Mouse (Mus musculus) bone marrow macrophage, adult 2 months (primary cell): Measurements from ENCODE around the gene Supt5. TPM values are rescaled to one million over a fixed set of nuclear protein-coding genes. Genes with fewer than 3 reads are reported as not detected.

Experiments
- H3K27ac ChIP-seq: 2 replicates; pipeline ENCODE4 v1.5.1; 2012; ENCODE audit warnings: low read depth, low read length; ENCODE audit not compliant: insufficient read depth
- H3K4me1 ChIP-seq: 2 replicates; pipeline ENCODE4 v1.6.1; 2012; ENCODE audit warnings: low read length; ENCODE audit not compliant: control insufficient read depth, insufficient read depth
- H3K4me3 ChIP-seq: 2 replicates; pipeline ENCODE4 v1.5.1; 2012; ENCODE audit warnings: mild to moderate bottlenecking, low read length, moderate library complexity; ENCODE audit not compliant: insufficient read depth
- CTCF ChIP-seq: IDR thresholded peaks from 2 replicates; pipeline ENCODE4 v1.5.1; 2012; ENCODE audit warnings: low read depth, mild to moderate bottlenecking, low read length, moderate library complexity
- POLR2A ChIP-seq: IDR thresholded peaks from 2 replicates; pipeline ENCODE4 v1.6.1; 2012; ENCODE audit warnings: mild to moderate bottlenecking, low read depth, low read length, borderline replicate concordance
- polyA plus RNA-seq: library from polyadenylated mRNA; stranded (reverse); fragments of >200 nt; gene quantifications from 2 replicates; pipeline ENCODE4 v1.2.4, GENCODE M21; 2012; ENCODE audit not compliant: missing spikeins, insufficient read depth, insufficient read length

Supt5 gene
- polyA plus RNA-seq, 1 experiment: 77.4 TPM

GRCm38 (mm10) chr7:28311151-28311925 lies 27.2 kb downstream of the Supt5 start:
- peak overlapping the region; percentile 92 for H3K4me3 ChIP-seq
- 0 out of 2 replicates have a peak overlapping the region, but pooled peaks have one; percentile 9 for H3K27ac ChIP-seq
- TF ChIP-seq CTCF (no peak), POLR2A (no peak)
- H3K4me1 ChIP-seq: peaks cover 3% of the 10 kb centered on the region; the same call in 1 of the 2 replicates

DNA sequence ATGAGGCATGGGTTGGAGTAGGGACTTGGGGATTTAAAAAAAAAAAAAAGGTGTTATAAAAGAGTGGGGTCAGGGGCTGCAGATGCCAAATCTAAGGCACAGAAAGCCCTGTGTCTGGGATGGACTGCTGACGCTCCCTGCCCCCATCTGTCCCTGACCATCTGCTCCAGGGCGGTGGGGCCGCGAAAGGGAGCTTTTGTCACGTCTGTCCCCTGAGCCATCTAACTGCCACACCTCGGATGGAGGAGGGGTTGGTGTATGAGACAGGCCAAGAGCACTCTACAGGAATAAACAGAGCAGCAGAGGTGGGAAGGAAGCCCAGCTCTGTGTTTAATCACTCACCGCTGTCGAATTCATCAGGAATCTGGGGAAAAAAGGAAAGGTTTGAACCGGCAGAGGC lies 28.8 kb downstream of the Supt5 start:
- no peak overlapping the region for H3K27ac ChIP-seq
- H3K4me1 ChIP-seq: peaks cover 3% of the 10 kb centered on the region; the same call in 1 of the 2 replicates
- no peak for TF ChIP-seq CTCF
- no peak overlapping the region for H3K4me3 ChIP-seq

DNA sequence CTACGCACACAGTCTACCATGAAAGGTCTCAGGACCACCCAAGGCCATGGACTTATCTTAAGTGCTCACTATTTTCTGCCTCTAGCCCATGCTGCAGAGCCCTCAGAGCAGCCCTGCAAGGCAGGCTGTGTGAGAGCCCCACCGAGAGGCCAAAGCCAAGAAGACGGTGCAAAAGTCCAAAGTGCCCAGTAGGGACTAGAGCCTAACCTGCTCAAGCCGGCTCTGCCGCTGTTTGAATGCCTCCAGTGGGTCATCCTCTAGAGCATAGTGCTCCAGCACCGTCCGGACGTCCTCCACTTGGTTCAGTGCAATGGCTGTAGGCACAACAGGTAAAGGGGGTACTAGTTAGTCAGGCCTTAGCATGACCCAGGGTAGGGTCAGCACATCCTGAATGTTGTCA lies 32.3 kb downstream of the Supt5 start:
- H3K4me1 ChIP-seq: peaks cover 3% of the 10 kb centered on the region; the same call in 1 of the 2 replicates
- TF ChIP-seq POLR2A (no peak), CTCF (no peak)
- H3K27ac ChIP-seq: no peak overlapping the region
- no peak overlapping the region for H3K4me3 ChIP-seq

- TF ChIP-seq POLR2A (no peak), CTCF (no peak)
- Histone ChIP-seq H3K4me3 (no peak overlapping the region), H3K4me1 (peaks cover under 1% of the 10 kb centered on the region; the same call in 1 of the 2 replicates), H3K27ac (no peak overlapping the region)
These were observed 32.9 kb downstream of the Supt5 start for GRCm38 (mm10) chr7:28305641-28306040.

- TF ChIP-seq POLR2A: no peak
- peak; percentile 38; the same call in 1 of the 2 replicates for TF ChIP-seq CTCF
- Histone ChIP-seq H3K4me1 (no peaks in the 10 kb centered on the region), H3K27ac (no peak within 1 kb of the TSS), H3K4me3 (peak within 1 kb of the TSS; percentile 25)
These were observed 36.7 kb downstream of the Supt5 start, which contains the start of gene Dll3 for GRCm38 (mm10) chr7:28301616-28302433. Gene Dll3, minus strand, starts transcription at chr7:28302238.

DNA sequence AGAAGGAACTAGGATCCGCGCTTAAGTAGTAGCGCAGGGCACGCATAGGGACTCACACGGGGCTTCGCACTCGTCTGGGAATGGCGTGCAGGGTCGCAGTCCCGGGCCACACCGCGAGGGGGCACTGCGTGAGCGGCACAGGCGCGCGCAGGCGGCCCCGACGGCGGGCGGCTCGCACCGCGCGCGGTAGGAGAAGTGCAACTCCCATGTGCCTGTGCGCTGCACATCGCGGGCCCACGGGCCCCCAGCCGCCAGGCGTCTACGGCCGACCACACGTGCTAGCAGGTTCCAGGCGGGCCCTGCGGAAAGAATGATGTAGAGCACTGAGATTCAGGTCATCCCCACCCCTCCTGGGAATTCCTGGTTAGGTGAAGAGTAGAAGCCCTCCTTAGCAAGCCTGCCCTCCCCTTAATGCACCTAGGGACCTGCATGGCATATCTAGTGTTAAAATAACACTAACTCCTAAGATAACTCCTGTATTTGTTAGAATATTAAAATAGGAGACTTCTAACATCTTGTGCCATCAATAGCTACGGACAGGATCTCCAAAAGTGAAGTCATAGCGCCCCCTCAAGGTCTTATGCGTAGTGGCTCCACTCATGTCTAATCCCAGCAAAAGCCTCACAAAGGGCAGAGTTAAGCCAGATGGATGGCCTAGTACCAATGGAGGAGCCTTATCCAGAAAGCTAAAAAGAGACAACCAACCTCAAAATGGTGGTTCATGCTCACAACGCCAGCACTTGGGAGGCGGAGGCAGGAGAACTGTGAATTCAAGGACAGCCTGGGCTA lies 39.5 kb downstream of the Supt5 start:
- Histone ChIP-seq H3K4me1 (no peaks in the 10 kb centered on the region), H3K4me3 (no peak overlapping the region), H3K27ac (no peak overlapping the region)
- TF ChIP-seq POLR2A: no peak
- no peak for TF ChIP-seq CTCF

- Histone ChIP-seq H3K27ac (no peak overlapping the region), H3K4me3 (peak overlapping the region; percentile 54)
- TF ChIP-seq CTCF (no peak), POLR2A (no peak)
These were observed 44.1 kb downstream of the Supt5 start for GRCm38 (mm10) chr7:28294481-28294880.

DNA sequence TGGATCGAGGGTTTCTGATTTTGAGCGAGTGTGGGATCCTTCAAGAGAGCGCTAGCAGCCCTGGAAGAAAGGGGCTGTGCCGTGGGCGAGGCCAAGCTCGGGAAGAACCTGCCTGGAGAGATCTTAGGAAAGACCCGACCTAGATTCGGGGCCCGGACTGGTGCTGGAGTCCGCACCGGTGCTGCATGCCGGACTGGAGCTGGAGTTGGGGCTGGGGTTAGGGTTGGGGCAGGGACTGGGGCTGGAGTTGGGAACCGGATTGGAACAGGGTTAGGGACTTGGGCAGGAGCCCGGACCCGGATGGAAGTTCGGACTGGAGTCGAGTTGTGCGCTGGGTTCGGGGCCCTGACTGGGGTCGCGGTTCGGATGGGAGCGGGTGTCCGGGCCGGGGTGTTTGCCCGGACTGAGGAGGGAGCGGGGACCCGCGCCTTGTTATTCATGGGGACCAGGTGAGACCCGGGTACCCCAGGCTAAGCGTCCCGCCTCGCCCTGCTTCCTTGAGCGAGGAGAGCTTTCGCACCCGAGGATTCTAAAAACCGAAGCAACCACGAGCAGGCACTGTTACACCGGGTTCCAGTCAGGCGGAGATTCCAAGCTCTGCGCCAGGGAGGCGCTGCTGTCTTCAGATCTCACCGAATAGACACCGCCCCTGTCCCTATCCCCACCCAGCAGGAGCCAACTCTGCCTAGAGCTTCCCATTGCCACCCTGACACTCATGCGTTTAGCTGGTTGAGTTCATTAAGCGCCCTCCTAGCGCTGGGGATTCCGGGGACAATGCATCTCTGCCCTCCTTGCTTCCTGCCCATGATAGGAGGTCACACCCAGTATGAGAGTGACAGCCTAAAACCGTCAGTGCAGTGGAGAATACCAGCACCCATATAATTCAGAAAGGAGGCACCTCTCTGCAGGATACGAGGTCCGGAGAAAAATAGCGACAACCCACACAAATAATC lies 47.6 kb downstream of the Supt5 start, which contains the start of gene Selenov:
Selenov (minus strand) TSS at position 549 of the 953 bp plus-strand sequence.
- Histone ChIP-seq H3K4me3 (no peak within 1 kb of the TSS), H3K4me1 (no peaks in the 10 kb centered on the region), H3K27ac (no peak within 1 kb of the TSS)
- TF ChIP-seq POLR2A (no peak), CTCF (no peak; the same call in 1 of the 2 replicates)

More at GRCm38 (mm10) chr7:28294481-28294880, 44.1 kb downstream of the Supt5 start:
- no peaks in the 10 kb centered on the region for H3K4me1 ChIP-seq
